Mouse (Mus musculus) heart, embryonic 10.5 days (tissue): ENCODE data around the gene Nfe2l2. TPM values are rescaled to one million over a fixed set of nuclear protein-coding genes. Genes with fewer than 3 reads are reported as not detected.

Experiments used
- DNase-seq: peaks from one replicate; pipeline ENCODE4 v3.0.0-alpha.2; 2017; ENCODE audit warnings: low spot score
- H3K27ac ChIP-seq: fragments of 300-500 bp; sonication (generic); 2 replicates; pipeline ENCODE4 v1.5.1; 2016; ENCODE audit warnings: mild to moderate bottlenecking
- H3K27me3 ChIP-seq: fragments of 300-500 bp; sonication (generic); 2 replicates; pipeline ENCODE4 v1.6.1; 2016; ENCODE audit warnings: mild to moderate bottlenecking; ENCODE audit not compliant: poor library complexity, insufficient read depth, severe bottlenecking
- H3K36me3 ChIP-seq: fragments of 300-500 bp; sonication (generic); 2 replicates; pipeline ENCODE4 v1.6.1; 2016; ENCODE audit warnings: mild to moderate bottlenecking, moderate library complexity
- H3K4me1 ChIP-seq: fragments of 300-500 bp; sonication (generic); 2 replicates; pipeline ENCODE4 v1.6.1; 2016; ENCODE audit warnings: mild to moderate bottlenecking
- H3K4me3 ChIP-seq: fragments of 300-500 bp; sonication (generic); 2 replicates; pipeline ENCODE4 v1.5.1; 2016; ENCODE audit warnings: mild to moderate bottlenecking, moderate library complexity
- H3K9me3 ChIP-seq: fragments of 300-500 bp; sonication (generic); 2 replicates; pipeline ENCODE4 v1.6.1; 2016; ENCODE audit warnings: mild to moderate bottlenecking, moderate library complexity
- WGBS: fragments of 180-500 bp; shearing (Covaris S2); methylation state at CpG from one replicate; pipeline ENCODE4 v1.1.7; 2016; 5-methylcytosine and 5-hydroxymethylcytosine counted together
- polyA plus RNA-seq: library from polyadenylated mRNA; unstranded; fragments of >200 nt; fragmentation: Nextera tagmentation; extraction: Ambion mirVana; gene quantifications from 2 replicates; pipeline ENCODE4 v1.2.1, GENCODE M21; 2016

The Nfe2l2 gene
- polyA plus RNA-seq, 1 experiment from 2014 or later, result 45.0 TPM

GRCm38 (mm10) chr2:75691316-75691715, 13.1 kb downstream of the Nfe2l2 start:
- H3K27ac ChIP-seq, result no peak overlapping the region

GRCm38 (mm10) chr2:75690656-75691055, 13.8 kb downstream of the Nfe2l2 start:
- WGBS, result 84% methylated on average over 4 of the region's 4 CpGs
- H3K4me1 ChIP-seq, result peaks cover 78% of the 10 kb centered on the region
- peak; percentile 67 for DNase-seq
- H3K9me3 ChIP-seq, result no peaks in the 10 kb centered on the region
- H3K4me3 ChIP-seq, result no peak overlapping the region
- H3K27ac ChIP-seq, result no peak overlapping the region
- no peaks in the 10 kb centered on the region for H3K27me3 ChIP-seq
- H3K36me3 ChIP-seq, result 0 out of 2 replicates have a peak, but pooled peaks cover 3% of the 10 kb centered on the region

More at GRCm38 (mm10) chr2:75691316-75691715, 13.1 kb downstream of the Nfe2l2 start:
- WGBS, result 49% methylated on average over 8 of the region's 8 CpGs
- H3K4me1 ChIP-seq, result peaks cover 78% of the 10 kb centered on the region
- H3K36me3 ChIP-seq, result 0 out of 2 replicates have a peak, but pooled peaks cover 3% of the 10 kb centered on the region
- no peaks in the 10 kb centered on the region for H3K27me3 ChIP-seq
- H3K9me3 ChIP-seq, result no peaks in the 10 kb centered on the region
- no peak overlapping the region for H3K4me3 ChIP-seq
- peak; percentile 67 for DNase-seq

GRCm38 (mm10) chr2:75689482-75690158, 14.8 kb downstream of the Nfe2l2 start:
- Histone ChIP-seq H3K27me3 (no peaks in the 10 kb centered on the region), H3K36me3 (0 out of 2 replicates have a peak, but pooled peaks cover 3% of the 10 kb centered on the region), H3K4me1 (peaks cover 80% of the 10 kb centered on the region), H3K4me3 (no peak overlapping the region), H3K27ac (peak overlapping the region; percentile 67; the same call in 1 of the 2 replicates), H3K9me3 (no peaks in the 10 kb centered on the region)
- 87% methylated on average over 10 of the region's 10 CpGs for WGBS
- no peak for DNase-seq

- Histone ChIP-seq H3K4me1 (peaks cover 83% of the 10 kb centered on the region), H3K4me3 (no peak overlapping the region), H3K27ac (no peak overlapping the region), H3K27me3 (no peaks in the 10 kb centered on the region), H3K9me3 (no peaks in the 10 kb centered on the region), H3K36me3 (0 out of 2 replicates have a peak, but pooled peaks cover 3% of the 10 kb centered on the region)
- WGBS, result 81% methylated on average over 1 of the region's 1 CpGs
- peak; percentile 53 for DNase-seq
Measured at GRCm38 (mm10) chr2:75688901-75689300, 15.5 kb downstream of the Nfe2l2 start.

- no peaks in the 10 kb centered on the region for H3K9me3 ChIP-seq
- H3K36me3 ChIP-seq, result 0 out of 2 replicates have a peak, but pooled peaks cover 3% of the 10 kb centered on the region
- no peak overlapping the region for H3K4me3 ChIP-seq
- DNase-seq, result peak; percentile 59
- H3K27me3 ChIP-seq, result no peaks in the 10 kb centered on the region
- WGBS, result 87% methylated on average over 10 of the region's 10 CpGs
- H3K27ac ChIP-seq, result peak overlapping the region; percentile 16; the same call in 1 of the 2 replicates
- peaks cover 76% of the 10 kb centered on the region for H3K4me1 ChIP-seq
Measured at GRCm38 (mm10) chr2:75687040-75687749, 17.2 kb downstream of the Nfe2l2 start.

GRCm38 (mm10) chr2:75685458-75685861, 19.0 kb downstream of the Nfe2l2 start:
- Histone ChIP-seq H3K36me3 (peaks cover 6% of the 10 kb centered on the region; the same call in 1 of the 2 replicates), H3K27ac (peak overlapping the region; percentile 32; the same call in 1 of the 2 replicates), H3K9me3 (no peaks in the 10 kb centered on the region), H3K27me3 (no peaks in the 10 kb centered on the region), H3K4me1 (peaks cover 76% of the 10 kb centered on the region), H3K4me3 (no peak overlapping the region)
- 76% methylated on average over 6 of the region's 6 CpGs for WGBS
- peak; percentile 67 for DNase-seq

- Histone ChIP-seq H3K4me1 (peaks cover 70% of the 10 kb centered on the region), H3K27me3 (no peaks in the 10 kb centered on the region), H3K9me3 (no peaks in the 10 kb centered on the region), H3K4me3 (no peak overlapping the region), H3K27ac (no peak overlapping the region), H3K36me3 (peaks cover 6% of the 10 kb centered on the region; the same call in 1 of the 2 replicates)
- DNase-seq, result peak; percentile 1
- 90% methylated on average over 3 of the region's 3 CpGs for WGBS
Measured at GRCm38 (mm10) chr2:75684526-75684925, 19.9 kb downstream of the Nfe2l2 start.

GRCm38 (mm10) chr2:75682978-75683709, 21.3 kb downstream of the Nfe2l2 start:
- Histone ChIP-seq H3K9me3 (no peaks in the 10 kb centered on the region), H3K27me3 (no peaks in the 10 kb centered on the region), H3K36me3 (peaks cover 12% of the 10 kb centered on the region), H3K4me1 (peaks cover 56% of the 10 kb centered on the region), H3K27ac (peak overlapping the region; percentile 84), H3K4me3 (no peak overlapping the region)
- peak; percentile 74 for DNase-seq
- 70% methylated on average over 15 of the region's 15 CpGs for WGBS

- H3K4me1 ChIP-seq, result peaks cover 42% of the 10 kb centered on the region
Measured at GRCm38 (mm10) chr2:75681439-75681838, 23.0 kb downstream of the Nfe2l2 start.

GRCm38 (mm10) chr2:75679947-75680346, 24.5 kb downstream of the Nfe2l2 start:
- no peak overlapping the region for H3K4me3 ChIP-seq
- no peaks in the 10 kb centered on the region for H3K9me3 ChIP-seq
- peaks cover 29% of the 10 kb centered on the region for H3K4me1 ChIP-seq
- no peaks in the 10 kb centered on the region for H3K27me3 ChIP-seq
- H3K36me3 ChIP-seq, result peaks cover 37% of the 10 kb centered on the region
- DNase-seq, result peak; percentile 51
- no peak overlapping the region for H3K27ac ChIP-seq
- 94% methylated on average over 8 of the region's 8 CpGs for WGBS

More at GRCm38 (mm10) chr2:75681439-75681838, 23.0 kb downstream of the Nfe2l2 start:
- Histone ChIP-seq H3K36me3 (peaks cover 24% of the 10 kb centered on the region), H3K9me3 (no peaks in the 10 kb centered on the region), H3K4me3 (peak overlapping the region; percentile 16; the same call in 1 of the 2 replicates), H3K27ac (peak overlapping the region; percentile 78), H3K27me3 (no peaks in the 10 kb centered on the region)
- DNase-seq, result peak; percentile 82
- WGBS, result 34% methylated on average over 7 of the region's 7 CpGs

GRCm38 (mm10) chr2:75676567-75676966, 27.9 kb downstream of the Nfe2l2 start:
- no peak for DNase-seq
- Histone ChIP-seq H3K27me3 (no peaks in the 10 kb centered on the region), H3K27ac (peak overlapping the region; percentile 42; the same call in 1 of the 2 replicates), H3K36me3 (peaks cover 53% of the 10 kb centered on the region), H3K4me3 (no peak overlapping the region), H3K4me1 (peaks cover 12% of the 10 kb centered on the region), H3K9me3 (no peaks in the 10 kb centered on the region)
- 60% methylated on average over 14 of the region's 14 CpGs for WGBS

GRCm38 (mm10) chr2:75672561-75672960, 31.9 kb downstream of the Nfe2l2 start:
- peaks cover 41% of the 10 kb centered on the region for H3K36me3 ChIP-seq
- H3K4me3 ChIP-seq, result no peak overlapping the region
- H3K27me3 ChIP-seq, result no peaks in the 10 kb centered on the region
- 0 out of 2 replicates have a peak, but pooled peaks cover 2% of the 10 kb centered on the region for H3K4me1 ChIP-seq
- H3K27ac ChIP-seq, result no peak overlapping the region
- WGBS, result 68% methylated on average over 3 of the region's 3 CpGs
- H3K9me3 ChIP-seq, result no peaks in the 10 kb centered on the region
- no peak for DNase-seq
